Mouse (Mus musculus): ENCODE results near the gene Cep95. TPM values are rescaled to one million over a fixed set of nuclear protein-coding genes. Genes with fewer than 3 reads are reported as not detected.
"Not testable (repeated sequence)": the region's sequence is repeated elsewhere in the genome, so short reads cannot be mapped to it uniquely, and the experiment has no call there.

Gene Cep95
- polyA plus RNA-seq, 1 experiment from 2014 or later: 25.6 TPM

DNA sequence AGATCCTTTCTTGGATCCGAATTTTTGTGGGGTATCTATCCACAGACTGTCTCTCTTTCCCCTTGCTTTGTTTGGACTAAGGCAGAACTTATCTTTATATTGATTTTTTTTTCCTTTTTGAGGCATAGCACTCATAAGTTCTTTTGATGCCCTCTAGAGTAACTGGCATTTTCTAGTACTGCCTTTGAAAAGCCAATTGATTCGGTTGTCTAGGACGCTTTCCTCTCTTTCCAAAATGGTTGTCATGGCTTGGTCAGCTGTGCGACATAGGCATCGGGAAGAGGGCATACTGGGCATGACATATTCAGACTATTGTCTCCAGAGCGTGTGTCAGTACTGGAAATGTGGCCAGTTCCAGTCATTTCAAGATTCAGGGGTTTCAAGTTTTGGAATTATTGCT is 597 bp downstream of the Cep95 start:
- Histone ChIP-seq H3K9me3 (no peaks in the 10 kb centered on the region), H3K9ac (replicated peaks) (peak overlapping the region; percentile 99), H3K4me2 (replicated peaks) (peak overlapping the region; percentile 72), H3K27ac (replicated peaks) (peak overlapping the region; percentile 98), H3K4me1 (peaks cover 21% of the 10 kb centered on the region), H3K36me3 (peaks cover 40% of the 10 kb centered on the region), H3K4me3 (peak overlapping the region; percentile 97), H3K27me3 (no peaks in the 10 kb centered on the region)
- no peak for ATAC-seq (ENCODE audit: low FRiP score, low read depth)
- 0% methylated on average over 6 of the region's 6 CpGs for WGBS

DNA sequence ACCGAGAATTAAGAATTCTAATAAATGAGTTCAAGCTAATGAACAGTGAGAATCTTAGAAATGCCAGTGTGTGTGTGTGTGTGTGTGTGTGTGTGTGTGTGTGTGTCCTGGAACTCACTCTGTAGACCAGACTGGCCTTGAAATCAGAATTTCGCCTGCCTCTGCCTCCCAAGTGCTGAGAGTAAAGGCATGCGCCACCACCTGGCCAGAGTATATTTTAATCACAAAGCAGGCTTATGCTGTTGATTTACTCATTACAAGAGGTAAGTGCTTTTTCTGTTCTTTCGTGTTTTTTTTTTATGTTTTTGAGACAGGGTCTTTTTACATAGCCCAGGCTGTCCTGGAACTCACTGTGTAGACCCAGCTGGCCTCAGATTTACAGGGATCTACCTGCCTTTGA is 4.8 kb downstream of the Cep95 start:
- 82% methylated on average over 4 of the region's 4 CpGs for WGBS
- no peaks in the 10 kb centered on the region for H3K27me3 ChIP-seq
- no peak overlapping the region for H3K4me2 ChIP-seq (replicated peaks)
- no peak for ATAC-seq (ENCODE audit: low FRiP score, low read depth)
- H3K36me3 ChIP-seq: peaks cover 51% of the 10 kb centered on the region
- no peak overlapping the region for H3K4me3 ChIP-seq
- no peak overlapping the region for H3K27ac ChIP-seq (replicated peaks)
- no peak overlapping the region for H3K9ac ChIP-seq (replicated peaks)
- peaks cover 4% of the 10 kb centered on the region; the same call in 1 of the 2 replicates for H3K9me3 ChIP-seq
- peaks cover 8% of the 10 kb centered on the region; the same call in 1 of the 2 replicates for H3K4me1 ChIP-seq

DNA sequence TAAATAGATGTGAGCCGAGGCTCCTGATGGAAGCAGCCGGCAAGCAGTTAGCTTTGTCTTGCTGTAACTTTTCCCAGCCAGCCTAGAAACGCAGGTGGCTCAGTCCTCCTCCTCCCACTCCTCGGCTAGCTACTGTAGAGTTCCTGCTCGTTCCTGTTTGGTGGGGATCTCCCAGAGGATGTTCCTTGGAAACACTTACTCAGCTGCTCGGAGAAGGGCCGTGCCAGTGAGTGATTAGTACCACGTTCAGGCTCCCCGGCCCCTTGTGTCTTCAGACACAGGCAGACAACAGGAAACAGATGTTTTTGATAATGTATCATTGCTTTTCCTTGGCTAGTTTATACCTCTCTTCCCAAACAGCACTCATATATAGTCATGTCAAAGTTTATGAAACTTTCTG is 6.6 kb downstream of the Cep95 start:
- H3K4me1 ChIP-seq: peaks cover 2% of the 10 kb centered on the region; the same call in 1 of the 2 replicates
- H3K4me3 ChIP-seq: no peak overlapping the region
- H3K27ac ChIP-seq (replicated peaks): no peak overlapping the region
- peaks cover 4% of the 10 kb centered on the region; the same call in 1 of the 2 replicates for H3K9me3 ChIP-seq
- H3K4me2 ChIP-seq (replicated peaks): no peak overlapping the region
- no peak overlapping the region for H3K9ac ChIP-seq (replicated peaks)
- H3K36me3 ChIP-seq: peaks cover 68% of the 10 kb centered on the region
- no peaks in the 10 kb centered on the region for H3K27me3 ChIP-seq
- 81% methylated on average over 9 of the region's 9 CpGs for WGBS
- no peak for ATAC-seq (ENCODE audit: low FRiP score, low read depth)

DNA sequence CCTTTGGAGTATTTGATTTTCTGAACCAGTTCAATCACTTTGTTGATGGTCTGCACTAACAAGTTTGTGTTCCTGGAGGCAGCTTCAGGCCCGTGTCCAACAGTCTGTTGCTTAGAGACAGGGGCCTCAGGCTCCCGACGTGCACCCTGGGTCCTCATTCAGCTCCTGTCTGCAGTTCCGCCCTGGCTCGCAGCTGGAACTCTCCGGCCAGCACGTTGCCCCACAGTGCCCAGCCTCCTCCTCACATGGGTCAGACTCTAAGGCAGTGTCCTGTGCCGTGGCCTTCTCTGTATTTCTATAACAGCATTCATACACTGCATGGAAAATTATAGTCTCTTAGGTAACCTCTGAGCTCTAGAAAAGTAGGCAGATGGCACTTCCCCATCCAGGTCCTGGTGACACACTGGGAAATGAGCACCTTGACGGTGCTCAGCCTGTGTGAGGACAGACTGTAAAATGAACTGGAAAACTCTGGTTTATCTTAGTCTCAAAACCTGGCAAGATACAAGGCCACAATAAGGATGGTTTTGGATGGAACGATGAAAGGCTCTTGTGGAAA is 13.1 kb downstream of the Cep95 start:
- Histone ChIP-seq H3K27ac (replicated peaks) (no peak overlapping the region), H3K9me3 (peaks cover 4% of the 10 kb centered on the region; the same call in 1 of the 2 replicates), H3K4me3 (no peak overlapping the region), H3K9ac (replicated peaks) (no peak overlapping the region), H3K4me1 (no peaks in the 10 kb centered on the region), H3K36me3 (peaks cover 80% of the 10 kb centered on the region), H3K4me2 (replicated peaks) (no peak overlapping the region), H3K27me3 (no peaks in the 10 kb centered on the region)
- WGBS: 84% methylated on average over 10 of the region's 10 CpGs
- ATAC-seq (ENCODE audit: low FRiP score, low read depth): no peak

DNA sequence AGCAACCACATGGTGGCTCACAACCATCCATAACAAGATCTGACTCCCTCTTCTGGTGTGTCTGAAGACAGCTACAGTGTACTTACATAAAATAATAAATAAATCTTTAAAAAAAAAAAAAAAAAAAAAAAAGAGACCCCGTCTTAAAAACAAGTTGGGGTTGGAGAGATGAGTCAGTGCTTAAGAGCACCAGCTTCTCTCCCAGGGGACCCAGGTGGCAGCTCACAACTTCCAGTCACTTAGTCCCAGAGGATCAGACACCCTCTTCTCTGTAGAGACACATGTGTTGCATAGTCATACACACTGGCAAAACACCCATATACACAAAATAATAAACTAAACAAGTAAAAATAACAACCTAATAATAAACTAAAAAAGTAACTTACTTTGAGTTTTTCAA is 18.4 kb downstream of the Cep95 start:
- H3K9ac ChIP-seq (replicated peaks); ATAC-seq (ENCODE audit: low FRiP score, low read depth); H3K27me3 ChIP-seq; H3K4me2 ChIP-seq (replicated peaks); H3K4me3 ChIP-seq; H3K4me1 ChIP-seq; H3K9me3 ChIP-seq; H3K27ac ChIP-seq (replicated peaks): not testable (repeated sequence)
- 88% methylated on average over 1 of the region's 1 CpGs for WGBS
- peaks cover 61% of the 10 kb centered on the region for H3K36me3 ChIP-seq

DNA sequence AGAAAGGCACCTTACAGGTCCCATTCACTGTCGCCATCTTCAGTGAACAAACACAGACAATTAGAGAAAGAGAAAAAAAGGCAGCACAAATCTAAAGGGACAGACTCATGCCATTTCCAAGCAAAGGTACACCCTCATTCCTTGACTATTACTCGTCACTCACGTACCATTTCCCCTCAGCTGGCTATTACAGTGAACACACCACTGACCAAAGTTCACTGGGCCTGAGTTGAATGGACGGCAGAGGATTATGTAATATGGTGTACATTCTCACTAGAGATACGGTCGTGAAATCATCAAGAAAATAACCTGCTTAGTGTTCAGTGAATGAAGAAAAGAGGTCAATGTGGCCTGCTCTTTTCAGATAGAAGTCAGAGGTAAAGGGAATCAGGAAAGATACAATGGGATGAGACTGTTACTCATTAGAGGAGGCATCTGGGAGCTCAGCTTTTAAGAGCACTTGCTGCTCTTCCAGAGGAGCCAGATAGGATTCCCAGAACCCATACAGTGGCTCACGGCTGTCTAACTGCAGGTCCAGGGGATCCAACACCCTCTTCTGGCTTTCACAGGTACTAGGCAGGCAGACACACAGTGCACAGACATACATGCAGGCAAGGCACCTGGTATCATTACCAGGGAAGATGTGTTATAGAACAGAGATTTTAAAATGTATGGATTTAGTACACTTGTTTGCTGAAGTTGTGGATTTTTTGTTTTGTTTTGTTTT is 23.5 kb downstream of the Cep95 start:
- Histone ChIP-seq H3K4me2 (replicated peaks) (no peak overlapping the region), H3K36me3 (peaks cover 81% of the 10 kb centered on the region), H3K4me3 (no peak overlapping the region), H3K9me3 (no peaks in the 10 kb centered on the region), H3K27ac (replicated peaks) (no peak overlapping the region), H3K9ac (replicated peaks) (no peak overlapping the region), H3K4me1 (no peaks in the 10 kb centered on the region), H3K27me3 (no peaks in the 10 kb centered on the region)
- 90% methylated on average over 7 of the region's 7 CpGs for WGBS
- no peak for ATAC-seq (ENCODE audit: low FRiP score, low read depth)

- no peaks in the 10 kb centered on the region for H3K9me3 ChIP-seq
- no peak for ATAC-seq (ENCODE audit: low FRiP score, low read depth)
- H3K27me3 ChIP-seq: no peaks in the 10 kb centered on the region
- WGBS: 83% methylated on average over 14 of the region's 14 CpGs
- no peak overlapping the region for H3K4me2 ChIP-seq (replicated peaks)
- peaks cover 90% of the 10 kb centered on the region for H3K36me3 ChIP-seq
- H3K9ac ChIP-seq (replicated peaks): no peak overlapping the region
- H3K4me3 ChIP-seq: no peak overlapping the region
- H3K4me1 ChIP-seq: no peaks in the 10 kb centered on the region
- H3K27ac ChIP-seq (replicated peaks): no peak overlapping the region
These were observed 25.7 kb downstream of the Cep95 start for GRCm38 (mm10) chr11:106814601-106815320.

DNA sequence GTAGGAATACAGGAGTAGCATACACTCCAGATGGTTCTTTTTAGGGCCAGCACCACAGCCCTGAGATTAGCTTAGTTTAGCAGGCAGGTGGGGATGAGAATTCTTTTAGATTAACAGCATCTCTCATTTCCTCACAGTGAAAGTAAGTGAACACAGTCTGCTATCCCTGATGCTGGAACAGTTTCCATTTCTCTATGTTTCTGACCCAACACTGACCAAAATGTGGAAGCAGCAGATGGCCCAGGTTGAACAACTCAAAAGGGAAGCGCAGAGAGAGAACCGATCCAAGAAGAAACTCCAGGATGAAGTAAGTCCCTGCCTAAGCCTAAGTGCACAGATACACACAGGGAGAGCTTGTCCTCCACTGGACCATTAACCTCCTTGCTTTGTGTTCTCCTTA is 26.3 kb downstream of the Cep95 start:
- 97% methylated on average over 2 of the region's 2 CpGs for WGBS
- Histone ChIP-seq H3K9ac (replicated peaks) (no peak overlapping the region), H3K9me3 (no peaks in the 10 kb centered on the region), H3K4me3 (no peak overlapping the region), H3K4me2 (replicated peaks) (no peak overlapping the region), H3K27ac (replicated peaks) (no peak overlapping the region), H3K4me1 (no peaks in the 10 kb centered on the region), H3K36me3 (peaks cover 90% of the 10 kb centered on the region), H3K27me3 (no peaks in the 10 kb centered on the region)
- no peak for ATAC-seq (ENCODE audit: low FRiP score, low read depth)

- Histone ChIP-seq H3K36me3 (peaks cover 92% of the 10 kb centered on the region), H3K9me3 (no peaks in the 10 kb centered on the region), H3K9ac (replicated peaks) (no peak overlapping the region), H3K4me1 (no peaks in the 10 kb centered on the region), H3K27ac (replicated peaks) (no peak overlapping the region), H3K4me2 (replicated peaks) (no peak overlapping the region), H3K27me3 (no peaks in the 10 kb centered on the region), H3K4me3 (no peak overlapping the region)
- 89% methylated on average over 2 of the region's 2 CpGs for WGBS
- no peak for ATAC-seq (ENCODE audit: low FRiP score, low read depth)
These were observed 26.7 kb downstream of the Cep95 start for GRCm38 (mm10) chr11:106815761-106816160.

- H3K27me3 ChIP-seq: no peaks in the 10 kb centered on the region
- 84% methylated on average over 7 of the region's 7 CpGs for WGBS
- no peaks in the 10 kb centered on the region for H3K9me3 ChIP-seq
- ATAC-seq (ENCODE audit: low FRiP score, low read depth): no peak
- peaks cover 93% of the 10 kb centered on the region for H3K36me3 ChIP-seq
- no peak overlapping the region for H3K4me3 ChIP-seq
- H3K27ac ChIP-seq (replicated peaks): no peak overlapping the region
- H3K9ac ChIP-seq (replicated peaks): no peak overlapping the region
- no peak overlapping the region for H3K4me2 ChIP-seq (replicated peaks)
- H3K4me1 ChIP-seq: no peaks in the 10 kb centered on the region
These were observed 27.3 kb downstream of the Cep95 start for GRCm38 (mm10) chr11:106816316-106816715.

DNA sequence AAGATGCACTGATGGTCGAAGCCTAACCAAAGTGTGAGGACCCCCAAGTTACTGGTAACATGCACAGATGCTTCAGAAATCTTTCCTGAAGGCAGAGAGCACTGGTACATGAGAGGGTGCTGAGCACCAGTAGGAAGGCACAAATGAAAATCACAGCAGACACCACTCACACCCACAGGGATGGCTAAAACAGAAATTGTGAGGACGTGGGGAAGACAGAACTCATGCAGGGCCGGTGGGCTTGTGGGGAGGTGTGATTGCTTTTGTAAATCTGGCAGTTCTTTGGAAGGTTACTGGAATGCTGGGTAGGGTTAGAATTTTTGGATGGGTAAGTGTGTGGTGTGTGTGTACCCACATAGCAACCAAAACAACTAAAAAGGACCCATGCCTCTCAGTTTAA is 28.1 kb downstream of the Cep95 start:
- ATAC-seq (ENCODE audit: low FRiP score, low read depth): no peak
- Histone ChIP-seq H3K4me2 (replicated peaks) (no peak overlapping the region), H3K27ac (replicated peaks) (no peak overlapping the region), H3K9me3 (no peaks in the 10 kb centered on the region), H3K27me3 (no peaks in the 10 kb centered on the region), H3K4me3 (no peak overlapping the region), H3K36me3 (peaks cover 90% of the 10 kb centered on the region), H3K4me1 (no peaks in the 10 kb centered on the region), H3K9ac (replicated peaks) (no peak overlapping the region)
- WGBS: 88% methylated on average over 3 of the region's 3 CpGs

DNA sequence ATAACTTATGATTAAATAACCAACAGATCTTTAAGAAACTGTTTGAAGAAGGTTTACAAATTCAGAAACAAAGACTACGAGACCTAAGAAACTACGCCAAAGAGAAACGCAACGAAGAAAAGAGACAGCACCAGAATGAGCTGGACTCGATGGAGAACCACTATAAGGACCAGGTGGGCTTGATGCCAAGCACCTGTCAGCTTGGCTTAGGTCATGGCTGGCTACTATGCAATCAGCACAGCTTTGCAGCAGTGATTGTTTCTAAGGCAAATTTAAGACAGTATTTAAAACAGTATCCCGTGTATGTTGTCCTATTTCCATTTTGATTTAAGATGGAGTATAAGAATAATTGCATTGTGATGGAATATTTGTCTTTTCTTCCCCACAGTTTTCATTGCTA is 28.8 kb downstream of the Cep95 start:
- Histone ChIP-seq H3K9me3 (no peaks in the 10 kb centered on the region), H3K27me3 (no peaks in the 10 kb centered on the region), H3K4me3 (no peak overlapping the region), H3K27ac (replicated peaks) (no peak overlapping the region), H3K4me1 (no peaks in the 10 kb centered on the region), H3K4me2 (replicated peaks) (no peak overlapping the region), H3K9ac (replicated peaks) (no peak overlapping the region), H3K36me3 (peaks cover 90% of the 10 kb centered on the region)
- no peak for ATAC-seq (ENCODE audit: low FRiP score, low read depth)
- 88% methylated on average over 6 of the region's 6 CpGs for WGBS

Measured in midbrain, embryonic 12.5 days (tissue).